Mouse (Mus musculus) kidney, adult 2 months (tissue): ENCODE measurements around the gene Sctr. TPM values are rescaled to one million over a fixed set of nuclear protein-coding genes. Genes with fewer than 3 reads are reported as not detected.

Source experiments
- DNase-seq: peaks from one replicate; pipeline ENCODE4 v3.0.0; 2021
- H3K27ac ChIP-seq: fragments of 200-500 bp; 2 replicates; pipeline ENCODE4 v1.5.1; 2012; ENCODE audit warnings: low read depth, low read length, control low read depth, inconsistent platforms; ENCODE audit not compliant: insufficient read depth
- H3K27me3 ChIP-seq: fragments of 200-500 bp; replicated peaks from 2 replicates; pipeline ENCODE4 v1.6.1; 2012; ENCODE audit warnings: mild to moderate bottlenecking, moderate library complexity, low read length, inconsistent platforms; ENCODE audit not compliant: control insufficient read depth, insufficient read depth
- H3K36me3 ChIP-seq: fragments of 200-500 bp; 2 replicates; pipeline ENCODE4 v1.6.1; 2012; ENCODE audit warnings: mild to moderate bottlenecking, moderate library complexity, low read length, inconsistent platforms; ENCODE audit not compliant: control insufficient read depth, insufficient read depth
- H3K4me1 ChIP-seq: fragments of 200-500 bp; 2 replicates; pipeline ENCODE4 v1.6.1; 2011; ENCODE audit warnings: low read length; ENCODE audit not compliant: control insufficient read depth, insufficient read depth
- H3K4me3 ChIP-seq: fragments of 200-500 bp; 2 replicates; pipeline ENCODE4 v1.5.1; 2011; ENCODE audit warnings: mild to moderate bottlenecking, low read depth, low read length, control low read depth; ENCODE audit not compliant: insufficient read depth
- CTCF ChIP-seq: fragments of 200-500 bp; conservative IDR thresholded peaks from 2 replicates; pipeline ENCODE4 v1.5.1; 2011; ENCODE audit warnings: low read depth, mild to moderate bottlenecking, control low read depth, low read length, moderate library complexity, mixed read lengths; ENCODE audit not compliant: insufficient read depth, insufficient read length
- POLR2A ChIP-seq: fragments of 200-500 bp; IDR thresholded peaks from one replicate; pipeline ENCODE4 v1.6.1; 2011; ENCODE audit warnings: low read depth, low read length, control low read depth
- WGBS: fragments of 180-500 bp; shearing (Covaris S2); methylation state at CpG from one replicate; pipeline ENCODE4 v1.1.7; 2018; 5-methylcytosine and 5-hydroxymethylcytosine counted together
- polyA plus RNA-seq: library from polyadenylated mRNA; depleted of rRNA; stranded (reverse); fragments of >200 nt; gene quantifications from 2 replicates; pipeline ENCODE4 v1.2.3, GENCODE M21; 2012

Sctr gene
- polyA plus RNA-seq, 1 experiment, result 1.4 TPM

GRCm38 (mm10) chr1:120075507-120075906 lies 68.8 kb downstream of the Sctr start:
- Histone ChIP-seq H3K27me3 (no peaks in the 10 kb centered on the region), H3K4me3 (no peak overlapping the region), H3K27ac (peak overlapping the region; percentile 40), H3K4me1 (peaks cover 28% of the 10 kb centered on the region), H3K36me3 (no peaks in the 10 kb centered on the region)
- 61% methylated on average over 5 of the region's 5 CpGs for WGBS
- no peak for TF ChIP-seq POLR2A
- no peak for TF ChIP-seq CTCF
- DNase-seq, result no peak

DNA sequence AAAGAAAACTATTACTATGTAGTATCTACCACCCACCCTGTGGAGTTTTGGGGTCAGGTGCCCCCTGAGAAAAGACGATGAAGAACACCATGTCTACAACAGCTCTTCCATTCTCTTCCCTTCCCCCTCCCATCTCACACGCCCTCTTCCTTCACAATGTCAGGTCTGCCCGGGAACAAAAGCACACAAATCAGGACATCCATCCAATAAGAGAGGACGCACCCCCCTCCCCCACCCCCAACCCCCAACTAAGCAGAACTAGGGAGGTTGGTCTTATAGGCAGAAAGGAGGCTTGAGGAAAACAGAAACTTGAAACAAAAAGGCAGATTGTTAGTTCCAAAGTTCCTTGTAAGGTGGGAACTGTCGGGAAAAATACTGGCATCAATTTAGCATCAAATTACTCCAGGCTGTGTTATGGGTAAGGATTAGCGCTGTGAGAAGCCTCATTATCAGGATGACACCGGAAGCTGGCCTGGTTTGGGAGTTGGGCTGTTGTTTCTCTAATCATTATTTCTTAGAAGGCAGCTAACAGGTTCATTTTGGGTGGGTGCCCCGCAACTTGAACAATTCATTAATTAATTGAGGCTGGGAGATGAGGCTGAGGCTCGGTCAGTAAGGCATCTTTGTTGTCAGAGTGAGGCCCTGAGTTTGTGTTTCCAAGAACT lies 71.2 kb downstream of the Sctr start:
- WGBS, result 60% methylated on average over 9 of the region's 9 CpGs
- peaks cover 15% of the 10 kb centered on the region for H3K4me1 ChIP-seq
- no peak overlapping the region for H3K27ac ChIP-seq
- no peaks in the 10 kb centered on the region for H3K27me3 ChIP-seq
- no peak overlapping the region for H3K4me3 ChIP-seq
- H3K36me3 ChIP-seq, result no peaks in the 10 kb centered on the region
- no peak for TF ChIP-seq CTCF
- no peak for TF ChIP-seq POLR2A
- no peak for DNase-seq

DNA sequence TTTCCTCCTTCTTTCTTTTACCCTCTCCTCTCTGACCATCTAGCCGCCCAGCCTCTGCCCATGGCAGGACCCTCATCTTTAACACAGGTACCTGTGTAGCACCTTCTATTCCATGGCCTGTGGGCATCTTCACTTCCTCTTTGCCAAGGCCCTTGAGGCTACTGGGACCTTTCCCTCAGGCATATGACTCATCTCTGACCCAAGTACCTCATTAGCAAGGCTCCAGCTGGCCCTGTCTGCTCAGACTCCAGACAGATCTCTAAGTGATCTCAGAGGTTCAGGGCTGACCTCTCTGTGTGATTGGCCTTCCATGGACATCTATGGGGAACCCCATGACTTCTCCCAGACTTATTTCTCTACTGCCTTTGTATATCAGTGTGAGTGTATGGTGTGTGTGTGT lies 73.9 kb downstream of the Sctr start:
- Histone ChIP-seq H3K36me3 (no peaks in the 10 kb centered on the region), H3K4me3 (no peak overlapping the region), H3K27me3 (no peaks in the 10 kb centered on the region), H3K4me1 (0 out of 2 replicates have a peak, but pooled peaks cover 4% of the 10 kb centered on the region), H3K27ac (no peak overlapping the region)
- no peak for DNase-seq
- WGBS, result 85% methylated on average over 1 of the region's 1 CpGs
- TF ChIP-seq CTCF (no peak), POLR2A (no peak)

- no peak overlapping the region for H3K4me3 ChIP-seq
- H3K27ac ChIP-seq, result no peak overlapping the region
Observed at GRCm38 (mm10) chr1:120082957-120083585, 76.4 kb downstream of the Sctr start.

GRCm38 (mm10) chr1:120083921-120084517 lies 77.3 kb downstream of the Sctr start:
- TF ChIP-seq CTCF, result no peak
- TF ChIP-seq POLR2A, result no peak
- no peak for DNase-seq
- 48% methylated on average over 5 of the region's 5 CpGs for whole genome bisulfite sequencing
- Histone ChIP-seq H3K27me3 (no peaks in the 10 kb centered on the region), H3K27ac (no peak overlapping the region), H3K4me1 (no peaks in the 10 kb centered on the region), H3K36me3 (no peaks in the 10 kb centered on the region), H3K4me3 (no peak overlapping the region)

More at GRCm38 (mm10) chr1:120082957-120083585, 76.4 kb downstream of the Sctr start:
- peak; percentile 35 for DNase-seq
- 19% methylated on average over 7 of the region's 7 CpGs for WGBS
- H3K36me3 ChIP-seq, result no peaks in the 10 kb centered on the region
- no peaks in the 10 kb centered on the region for H3K4me1 ChIP-seq
- H3K27me3 ChIP-seq, result no peaks in the 10 kb centered on the region
- TF ChIP-seq CTCF, result no peak
- no peak for TF ChIP-seq POLR2A

- Histone ChIP-seq H3K4me3 (no peak overlapping the region), H3K36me3 (no peaks in the 10 kb centered on the region), H3K27ac (no peak overlapping the region), H3K4me1 (no peaks in the 10 kb centered on the region), H3K27me3 (no peaks in the 10 kb centered on the region)
- DNase-seq, result no peak
- 92% methylated on average over 3 of the region's 3 CpGs for WGBS
- TF ChIP-seq CTCF (no peak), POLR2A (no peak)
Observed at GRCm38 (mm10) chr1:120085696-120086095, 79.0 kb downstream of the Sctr start.

GRCm38 (mm10) chr1:120086644-120087043 lies 80.0 kb downstream of the Sctr start:
- TF ChIP-seq POLR2A, result no peak
- no peak for TF ChIP-seq CTCF
- DNase-seq, result no peak
- 58% methylated on average over 13 of the region's 13 CpGs for WGBS
- no peaks in the 10 kb centered on the region for H3K36me3 ChIP-seq
- no peaks in the 10 kb centered on the region for H3K4me1 ChIP-seq
- H3K27me3 ChIP-seq, result no peaks in the 10 kb centered on the region
- H3K27ac ChIP-seq, result no peak overlapping the region
- H3K4me3 ChIP-seq, result no peak overlapping the region
